Mouse (Mus musculus): ENCODE measurements around the gene Slc7a5.

- TF ChIP-seq CTCF (IDR thresholded peaks at IDR 0.05; ENCODE audit: low read depth, low read length), result no peak
- no peak for TF ChIP-seq POLR2A (IDR thresholded peaks at IDR 0.05; ENCODE audit: borderline replicate concordance, low read depth, low read length)
Measured at GRCm38 (mm10) chr8:121908378-121909147, 1.1 kb upstream of the Slc7a5 start.

Measured in bone marrow macrophage, adult 2 months (primary cell).